ENCODE assay signal across 10 mouse cellular contexts in the genomic region with DNA sequence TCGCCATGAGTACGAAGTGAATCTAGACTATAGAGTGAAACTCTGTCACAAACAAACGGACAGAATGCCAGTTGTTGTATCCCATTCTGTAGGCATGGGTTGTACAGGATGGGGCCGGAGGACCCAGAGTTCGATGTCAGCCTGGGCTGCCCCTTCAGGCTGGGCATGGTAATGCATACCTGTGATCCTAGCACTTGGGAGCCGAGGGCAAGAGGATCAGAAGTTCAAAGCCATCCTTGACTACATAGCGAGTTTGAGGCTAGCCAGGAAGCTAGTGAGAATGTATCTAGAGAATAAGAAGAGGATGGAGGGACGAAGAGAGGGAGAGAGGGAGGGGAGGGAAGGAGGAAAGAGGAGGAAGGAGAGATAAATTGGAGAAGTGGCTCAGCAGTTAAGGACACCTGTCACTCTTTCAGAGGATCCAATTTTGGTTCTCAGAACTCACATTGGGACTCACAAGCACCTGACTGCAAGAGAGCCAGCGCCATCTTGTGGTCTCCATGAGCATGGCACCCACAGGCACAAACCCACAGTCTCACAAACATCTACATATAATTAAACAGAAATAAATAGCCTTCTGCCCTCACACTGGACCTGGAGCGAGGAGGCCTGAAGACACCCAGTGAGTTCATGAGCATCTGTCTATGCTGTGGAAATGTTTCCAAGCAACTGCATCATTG. TPM values are rescaled to one million over a fixed set of nuclear protein-coding genes. Genes with fewer than 3 reads are reported as not detected.
A peak's percentile ranks its signal among the peaks of the same experiment; 100 is the strongest.
DNase-seq lines count a peak whose midpoint lies in the region; ATAC-seq and TF ChIP-seq lines count a peak whose summit lies in the region.
"Had no signal": no experiment of that assay in that cellular context is flagged by ENCODE, and none has a peak within 500 bp of the region (broad histone marks: within the 10 kb centered on the region; RNA-seq: fewer than 3 reads in every experiment).

No protein-coding gene starts in this region.

- peak; percentile 72 for DNase-seq in hindbrain, embryonic 11.5 days (ENCODE audit: low spot score)
- peak; percentile 65 for DNase-seq in adrenal gland, adult 2 months
- DNase-seq in embryo, embryonic 9.5 days (ENCODE audit: extremely low spot score) = peak; percentile 49
- peak; percentile 24 to 76 for DNase-seq in layer of hippocampus, adult 18-20 months (ENCODE audit: low spot score in 2 of 2)
- peak; percentile 59 for DNase-seq in neural tube, embryonic 11.5 days (ENCODE audit: low spot score)
- peak; percentile 81 for DNase-seq in thymus, postnatal 4 days
- DNase-seq: liver, embryonic 13.5 days had no signal

- no peaks in the 10 kb centered on the region for H3K79me2 ChIP-seq in C2C12 (ENCODE audit: control insufficient read depth, insufficient read depth)

- H3K9ac ChIP-seq in hindbrain, embryonic 11.5 days (ENCODE audit: low read depth, low read length) = no peak overlapping the region
- H3K9ac ChIP-seq in hindbrain, embryonic 16.5 days (ENCODE audit: low read depth, low read length) = no peak overlapping the region
- no peak overlapping the region for H3K9ac ChIP-seq in neural tube, embryonic 11.5 days (ENCODE audit: low read length)
- H3K9ac ChIP-seq: embryonic facial prominence, embryonic 13.5 days; liver, embryonic 13.5 days had no signal

- no peak overlapping the region for H3ac ChIP-seq in C2C12 (ENCODE audit: control insufficient read depth, insufficient read length, low read depth)

- WGBS in hindbrain, embryonic 11.5 days = 62% methylated on average over 10 of the region's 10 CpGs
- WGBS in hindbrain, embryonic 16.5 days = 67% methylated on average over 10 of the region's 10 CpGs
- WGBS in neural tube, embryonic 11.5 days = 61% methylated on average over 10 of the region's 10 CpGs

- no peak overlapping the region for H3K4me2 ChIP-seq in hindbrain, embryonic 11.5 days (replicated peaks; ENCODE audit: low read depth, low read length)
- H3K4me2 ChIP-seq in hindbrain, embryonic 16.5 days (ENCODE audit: low read length) = no peak overlapping the region
- no peak overlapping the region for H3K4me2 ChIP-seq in neural tube, embryonic 11.5 days (ENCODE audit: low read depth)
- H3K4me2 ChIP-seq: embryonic facial prominence, embryonic 13.5 days; liver, embryonic 13.5 days had no signal

- H3K4me1 ChIP-seq in hindbrain, embryonic 11.5 days (replicated peaks; ENCODE audit: control insufficient read depth, insufficient read depth, low read length) = no peaks in the 10 kb centered on the region
- H3K4me1 ChIP-seq in hindbrain, embryonic 16.5 days (ENCODE audit: control insufficient read depth, insufficient read depth, low read depth, low read length) = no peaks in the 10 kb centered on the region
- H3K4me1 ChIP-seq in neural tube, embryonic 11.5 days (ENCODE audit: control insufficient read depth, insufficient read depth, low read length) = no peaks in the 10 kb centered on the region
- H3K4me1 ChIP-seq: embryonic facial prominence, embryonic 13.5 days; liver, embryonic 13.5 days had no signal

- H3K27me3 ChIP-seq in hindbrain, embryonic 11.5 days (ENCODE audit: control insufficient read depth, insufficient read depth, low read length) = no peaks in the 10 kb centered on the region
- H3K27me3 ChIP-seq in hindbrain, embryonic 16.5 days (replicated peaks; ENCODE audit: control insufficient read depth, insufficient read depth, low read length) = no peaks in the 10 kb centered on the region
- no peaks in the 10 kb centered on the region for H3K27me3 ChIP-seq in C2C12 (ENCODE audit: control insufficient read depth, insufficient read depth, insufficient read length)
- no peaks in the 10 kb centered on the region for H3K27me3 ChIP-seq in neural tube, embryonic 11.5 days (ENCODE audit: control insufficient read depth, insufficient read depth, low read length)
- H3K27me3 ChIP-seq: embryonic facial prominence, embryonic 13.5 days; liver, embryonic 13.5 days had no signal

- no peak for ATAC-seq in hindbrain, embryonic 11.5 days (ENCODE audit: low FRiP score)
- ATAC-seq in hindbrain, embryonic 16.5 days = no peak
- ATAC-seq in neural tube, embryonic 11.5 days (ENCODE audit: insufficient read depth, low FRiP score, low TSS enrichment) = no peak

- no peaks in the 10 kb centered on the region for H3K79me3 ChIP-seq in C2C12 (ENCODE audit: low read depth)

- no peak overlapping the region for H3K4me3 ChIP-seq in hindbrain, embryonic 11.5 days (ENCODE audit: low read depth, low read length)
- no peak overlapping the region for H3K4me3 ChIP-seq in hindbrain, embryonic 16.5 days (ENCODE audit: low read length)
- H3K4me3 ChIP-seq in C2C12 (ENCODE audit: insufficient read depth, poor library complexity, severe bottlenecking) = no peak overlapping the region
- no peak overlapping the region for H3K4me3 ChIP-seq in neural tube, embryonic 11.5 days (ENCODE audit: low read depth, low read length)
- H3K4me3 ChIP-seq: embryonic facial prominence, embryonic 13.5 days; liver, embryonic 13.5 days had no signal

- no peaks in the 10 kb centered on the region for H3K36me3 ChIP-seq in hindbrain, embryonic 11.5 days (ENCODE audit: control insufficient read depth, insufficient read depth, low read length)
- no peaks in the 10 kb centered on the region for H3K36me3 ChIP-seq in hindbrain, embryonic 16.5 days (ENCODE audit: control insufficient read depth, insufficient read depth, low read length)
- no peaks in the 10 kb centered on the region for H3K36me3 ChIP-seq in C2C12 (ENCODE audit: control insufficient read depth, insufficient read depth)
- H3K36me3 ChIP-seq in neural tube, embryonic 11.5 days (ENCODE audit: control insufficient read depth, insufficient read depth, low read length) = no peaks in the 10 kb centered on the region
- H3K36me3 ChIP-seq: embryonic facial prominence, embryonic 13.5 days; liver, embryonic 13.5 days had no signal

- peak; percentile 70 for TF ChIP-seq CTCF in C2C12 (IDR thresholded peaks at IDR 0.05; ENCODE audit: control insufficient read depth, insufficient read depth, insufficient read length)

- no peak overlapping the region for H3K27ac ChIP-seq in hindbrain, embryonic 11.5 days (ENCODE audit: low read depth, low read length)
- no peak overlapping the region for H3K27ac ChIP-seq in hindbrain, embryonic 16.5 days (ENCODE audit: low read depth, low read length)
- H3K27ac ChIP-seq in neural tube, embryonic 11.5 days (ENCODE audit: low read depth, low read length) = no peak overlapping the region
- H3K27ac ChIP-seq: embryonic facial prominence, embryonic 13.5 days; liver, embryonic 13.5 days had no signal

- no peaks in the 10 kb centered on the region for H3K9me3 ChIP-seq in hindbrain, embryonic 11.5 days (ENCODE audit: control insufficient read depth, low read length)
- no peaks in the 10 kb centered on the region for H3K9me3 ChIP-seq in hindbrain, embryonic 16.5 days (ENCODE audit: control insufficient read depth, low read length)
- no peaks in the 10 kb centered on the region for H3K9me3 ChIP-seq in neural tube, embryonic 11.5 days (ENCODE audit: control insufficient read depth, low read length)
- H3K9me3 ChIP-seq: embryonic facial prominence, embryonic 13.5 days; liver, embryonic 13.5 days had no signal

TF ChIP-seq in C2C12, 6 proteins besides CTCF, POLR2A, EP300 and RAD21:
- TF ChIP-seq MYOG (IDR thresholded peaks at IDR 0.05; ENCODE audit: control insufficient read depth, extremely low read depth, insufficient read length) = no peak
- no peak for TF ChIP-seq FOSL1 (IDR thresholded peaks at IDR 0.05; ENCODE audit: insufficient read depth, low read length, poor library complexity, severe bottlenecking)
- TF ChIP-seq USF1 (IDR thresholded peaks at IDR 0.05; ENCODE audit: low read depth) = no peak
- TF ChIP-seq MYOD1 (IDR thresholded peaks at IDR 0.05; ENCODE audit: control insufficient read depth, insufficient read length, low read depth) = no peak
- TF ChIP-seq MAX (IDR thresholded peaks at IDR 0.05) = no peak
- no peak for TF ChIP-seq CEBPB (IDR thresholded peaks at IDR 0.05; ENCODE audit: low read depth)

RNA-seq across cellular contexts. Expression of a gene that starts 18.6 kb away (rescaled TPM):
- polyA plus RNA-seq in hindbrain, embryonic 11.5 days (2014; fragmentation: Nextera tagmentation; extraction: Ambion mirVana) = 1.5 TPM in 2 replicates
- 1.7 and 1.9 TPM in 2 replicates for polyA plus RNA-seq in hindbrain, embryonic 16.5 days (2015; fragmentation: Nextera tagmentation; extraction: Ambion mirVana)
- 1.7 TPM for polyA plus RNA-seq in C2C12 (2012; fragmentation: generic; extraction: Trizol)
- under 1 TPM; 0.37 to 0.79 TPM for total RNA-seq in adrenal gland, adult 2 months (2021)
- 1.7 TPM in 2 replicates for polyA plus RNA-seq in adrenal gland, adult 2 months (2012; rRNA removed)
- total RNA-seq in layer of hippocampus, adult 18-20 months (2021) = 1 to 10 TPM; 1.2 TPM
- 1.6 and 1.7 TPM in 2 replicates for polyA plus RNA-seq in neural tube, embryonic 11.5 days (2014; fragmentation: Nextera tagmentation; extraction: Ambion mirVana)

RNA-seq across cellular contexts. Expression of a gene that starts 39.8 kb away (rescaled TPM):
- polyA plus RNA-seq in hindbrain, embryonic 11.5 days (2014; fragmentation: Nextera tagmentation; extraction: Ambion mirVana) = 85.7 and 91.4 TPM in 2 replicates
- polyA plus RNA-seq in hindbrain, embryonic 16.5 days (2015; fragmentation: Nextera tagmentation; extraction: Ambion mirVana) = 218 and 239 TPM in 2 replicates
- polyA plus RNA-seq in C2C12 (2012; fragmentation: generic; extraction: Trizol) = 439 TPM
- 1,000 to 10,000 TPM; 1,081 to 1,299 TPM for total RNA-seq in adrenal gland, adult 2 months (2021)
- polyA plus RNA-seq in adrenal gland, adult 2 months (2012; rRNA removed) = 1,236 and 1,342 TPM in 2 replicates
- total RNA-seq in layer of hippocampus, adult 18-20 months (2021) = 1,000 to 10,000 TPM; 1,436 to 1,491 TPM
- polyA plus RNA-seq in neural tube, embryonic 11.5 days (2014; fragmentation: Nextera tagmentation; extraction: Ambion mirVana) = 79.6 and 84.2 TPM in 2 replicates
